Mouse (Mus musculus) lung, postnatal 36 days (tissue): ENCODE measurements at regions not wholly inside any gene's neighbourhood (a gene's known extent, or its start where the extent isn't known, plus 50 kb on each side); places are given as distances from the start of the nearest gene placed in this dataset.

Experiments used
- DNase-seq: peaks from one replicate; pipeline ENCODE4 v3.0.0; 2022; ENCODE audit warnings: mixed read lengths

GRCm38 (mm10) chr14:103764047-103764446 lies 80.2 kb downstream of the Ednrb start:
- no peak for DNase-seq

- no peak for DNase-seq
These were observed 80.8 kb downstream of the Ednrb start for GRCm38 (mm10) chr14:103763216-103764031.

- DNase-seq = peak; percentile 30
These were observed 84.8 kb downstream of the Ednrb start for GRCm38 (mm10) chr14:103759443-103759842.
